Mouse (Mus musculus) MEL-GATA-1-ER (cell line): ENCODE measurements around the gene Cd99l2.
A peak's percentile ranks its signal among the peaks of the same experiment; 100 is the strongest.

Experiments used
- DNase-seq: peaks from one replicate; pipeline ENCODE4 v3.0.0-alpha.2; 2012; ENCODE audit warnings: low read depth; ENCODE audit errors: extremely low read depth

Cd99l2 gene

DNA sequence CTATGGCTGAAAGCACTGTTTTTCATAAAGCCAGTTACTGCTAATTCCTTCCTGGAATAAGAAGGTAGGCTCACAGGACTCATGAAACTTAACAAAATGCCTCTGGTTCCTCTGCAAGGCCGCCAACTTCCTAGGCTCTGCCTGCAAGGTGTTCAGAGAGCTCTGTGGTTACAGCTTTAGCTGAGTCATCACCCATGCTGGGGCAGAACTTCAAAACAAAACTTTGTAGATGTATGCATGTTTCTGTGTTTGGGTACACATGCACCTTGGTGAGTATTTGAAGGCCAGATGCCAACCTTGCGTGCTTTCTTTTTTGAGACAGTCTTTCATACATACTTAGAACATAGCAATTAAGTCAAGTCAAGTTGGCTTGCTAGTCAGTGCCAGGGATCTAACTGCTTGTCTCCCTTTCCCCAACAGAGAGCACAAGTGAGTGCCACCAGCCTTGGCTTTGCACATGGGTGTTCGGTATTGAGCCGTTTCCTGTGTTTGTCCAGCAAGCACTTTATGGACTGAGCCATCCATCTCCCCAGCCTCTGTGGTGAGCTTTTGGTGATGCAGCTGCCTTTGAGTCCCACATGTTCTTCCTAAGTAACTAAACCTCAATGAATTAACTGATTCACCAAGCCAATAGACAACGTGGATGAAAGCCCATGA is 23.9 kb downstream of the Cd99l2 start:
- DNase-seq, result peak; percentile 47

DNA sequence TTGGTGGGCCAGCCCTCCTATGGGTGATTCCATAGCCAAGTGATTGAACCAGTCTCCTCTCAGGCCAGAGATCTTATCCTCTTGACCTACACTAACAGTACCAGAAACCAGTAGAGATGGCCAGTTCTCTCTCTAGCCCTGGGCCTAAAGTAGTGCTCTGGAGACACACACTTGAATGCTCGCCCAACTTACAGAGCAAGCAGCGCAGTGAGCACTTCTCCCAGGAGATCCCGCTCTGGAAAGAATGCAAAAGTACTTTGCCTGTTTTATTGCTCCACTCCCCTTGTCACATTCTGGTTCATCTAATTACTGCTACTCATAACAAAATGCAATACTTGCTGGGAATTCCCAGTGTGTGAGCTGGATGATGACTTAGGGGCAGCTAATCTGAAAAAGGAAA is 25.2 kb downstream of the Cd99l2 start:
- DNase-seq, result no peak

DNA sequence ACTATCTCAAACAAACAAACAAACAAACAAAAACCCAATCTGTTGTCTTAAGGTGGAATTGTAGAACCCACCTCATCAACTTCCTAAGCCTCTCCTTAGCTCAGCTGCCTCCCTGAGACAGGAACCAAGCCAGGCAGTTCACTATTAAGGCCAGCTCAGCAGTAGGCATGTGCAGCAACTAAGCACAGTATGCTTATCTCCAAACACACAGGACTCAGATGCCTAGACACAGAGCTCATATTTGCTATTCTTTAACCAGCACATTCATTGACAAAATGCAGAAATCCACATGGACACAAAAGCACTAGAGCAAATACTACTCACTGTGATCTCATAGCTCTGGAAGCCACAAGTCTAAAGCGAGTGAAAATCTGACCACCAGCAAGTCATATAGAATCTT is 27.2 kb downstream of the Cd99l2 start:
- DNase-seq, result no peak

DNA sequence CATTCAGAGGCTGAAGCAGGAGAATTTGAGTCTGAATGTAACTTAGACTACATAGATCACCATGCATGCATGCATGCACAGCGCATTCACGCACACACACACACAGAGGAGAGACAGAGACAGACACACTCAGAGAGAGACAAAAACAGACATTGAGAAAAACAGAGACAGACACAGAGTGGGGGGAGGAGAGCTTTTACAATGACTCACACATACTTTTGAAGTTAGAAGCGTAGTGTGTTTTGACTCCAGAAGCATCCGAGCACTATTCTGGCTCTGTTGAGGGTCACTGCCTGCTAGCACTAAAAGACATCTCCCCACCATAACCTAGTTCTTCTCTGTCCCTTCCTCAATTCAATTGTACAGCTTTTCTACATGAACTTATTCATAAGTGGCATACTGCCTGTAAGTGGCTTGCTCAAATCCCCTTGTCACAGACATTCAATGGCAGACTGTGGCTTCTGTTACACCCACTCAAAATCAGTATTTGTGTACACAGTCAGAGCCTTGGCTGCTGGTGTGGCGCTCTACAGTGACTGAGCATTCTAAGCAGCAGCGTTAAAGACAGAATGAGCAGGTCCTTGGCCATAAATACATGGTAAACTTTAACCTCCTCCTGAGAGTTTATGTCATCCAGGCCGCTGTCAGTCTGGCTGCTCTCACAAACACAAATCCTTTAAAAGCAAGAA is 28.4 kb downstream of the Cd99l2 start:
- no peak for DNase-seq

DNA sequence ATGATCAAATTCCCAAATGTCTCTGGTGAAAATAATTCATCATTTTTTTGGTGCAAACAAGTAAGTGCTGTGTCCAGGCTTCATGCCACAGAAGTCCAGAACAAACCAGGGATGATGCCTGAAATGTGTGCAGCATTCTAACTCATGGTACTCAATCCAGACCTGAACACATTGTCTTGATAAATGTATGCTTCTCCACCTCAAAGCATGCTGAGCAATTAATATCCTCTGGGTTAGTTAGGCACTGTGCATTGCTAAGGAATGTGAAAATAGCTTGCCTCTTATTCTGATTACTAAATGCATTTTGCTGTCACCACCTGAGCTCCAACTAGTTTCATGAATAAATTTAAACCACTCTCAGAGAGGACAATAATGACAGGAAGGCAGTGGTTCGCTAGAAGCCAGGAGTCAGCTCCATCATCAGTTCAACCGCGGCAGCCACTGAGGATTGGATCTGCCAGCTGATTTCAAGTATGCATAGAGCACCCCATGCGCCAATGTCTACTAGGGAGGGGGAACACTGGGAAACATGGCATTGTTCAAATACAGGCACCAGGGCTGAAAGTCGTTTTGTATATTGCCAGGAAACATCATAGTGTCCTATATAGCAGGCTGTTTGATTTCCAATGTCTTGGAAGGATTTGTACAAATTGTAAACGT is 36.4 kb downstream of the Cd99l2 start:
- no peak for DNase-seq

DNA sequence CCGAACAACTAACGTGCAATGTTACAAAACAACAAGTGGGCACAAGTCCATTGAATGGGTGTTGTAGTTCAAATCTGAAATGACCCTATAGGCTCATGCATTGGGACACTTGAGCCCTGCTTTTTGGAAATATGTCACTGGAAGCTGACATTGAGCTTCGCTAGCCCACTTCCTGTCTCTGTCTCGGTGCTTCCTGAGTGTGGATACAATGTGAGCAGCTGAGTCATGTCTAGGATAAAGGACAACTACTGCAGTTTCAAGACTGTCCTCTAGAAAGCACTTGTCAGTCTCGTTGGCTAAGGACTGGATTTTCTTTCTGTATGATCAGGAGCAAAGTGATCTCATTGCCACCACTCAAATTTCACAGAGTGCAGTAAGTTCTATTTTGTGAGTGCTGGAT is 49.7 kb downstream of the Cd99l2 start:
- no peak for DNase-seq

DNA sequence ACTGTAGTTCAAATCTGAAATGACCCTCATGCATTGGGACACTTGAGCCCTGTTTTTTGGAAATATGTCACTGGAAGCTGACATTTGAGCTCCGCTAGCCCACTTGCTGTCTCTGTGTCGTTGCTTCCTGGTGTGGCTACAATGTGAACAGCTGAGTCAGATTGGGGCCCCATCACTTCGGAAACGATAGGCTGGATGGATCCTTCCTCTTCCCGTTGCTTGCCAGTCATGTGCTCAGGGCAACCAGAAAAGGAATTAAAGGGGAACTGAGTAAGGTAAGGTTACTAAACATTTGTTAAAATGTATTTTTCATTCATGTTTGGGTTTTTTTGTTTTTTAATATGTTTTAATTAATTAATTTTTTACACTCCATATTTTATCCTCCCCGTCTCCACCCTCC is 53.2 kb downstream of the Cd99l2 start:
- no peak for DNase-seq

DNA sequence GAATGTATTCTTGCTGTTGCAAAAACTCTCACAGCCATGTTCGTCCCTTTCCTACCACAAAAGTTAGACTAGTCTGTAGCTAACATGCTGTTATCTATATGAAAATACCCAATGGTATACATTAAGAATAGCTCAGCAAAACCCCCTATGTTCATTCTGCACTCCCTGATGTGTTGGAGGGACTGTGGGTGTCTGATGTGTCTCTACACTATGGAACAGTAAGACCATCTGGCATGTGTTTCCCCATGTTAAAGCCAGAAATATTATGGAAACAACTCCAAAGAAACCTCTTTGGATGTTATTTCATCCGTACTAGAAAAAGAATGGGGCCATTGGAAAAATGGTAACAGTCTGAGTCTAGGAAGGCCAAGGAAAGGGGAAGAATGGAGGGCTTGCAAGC is 57.1 kb downstream of the Cd99l2 start:
- DNase-seq, result no peak

DNA sequence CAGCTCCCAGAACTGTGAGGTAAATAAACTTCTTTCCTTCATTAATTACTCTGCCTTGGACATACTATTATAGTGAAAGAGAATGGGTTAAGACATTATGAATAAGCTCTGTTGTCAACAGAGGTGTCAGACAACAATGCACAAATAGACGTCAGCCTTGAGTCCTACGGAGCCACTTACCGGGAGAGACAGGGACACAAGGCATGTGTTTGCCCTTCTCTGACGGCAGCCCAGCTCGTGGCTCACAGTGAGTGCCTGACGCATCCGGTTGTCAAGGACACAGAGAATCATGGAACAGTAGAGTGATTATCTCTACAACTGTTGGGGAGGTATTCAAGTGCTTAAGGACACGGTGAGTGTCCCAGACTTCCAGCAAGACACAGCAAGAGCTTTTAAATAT is 57.8 kb downstream of the Cd99l2 start:
- DNase-seq, result no peak

DNA sequence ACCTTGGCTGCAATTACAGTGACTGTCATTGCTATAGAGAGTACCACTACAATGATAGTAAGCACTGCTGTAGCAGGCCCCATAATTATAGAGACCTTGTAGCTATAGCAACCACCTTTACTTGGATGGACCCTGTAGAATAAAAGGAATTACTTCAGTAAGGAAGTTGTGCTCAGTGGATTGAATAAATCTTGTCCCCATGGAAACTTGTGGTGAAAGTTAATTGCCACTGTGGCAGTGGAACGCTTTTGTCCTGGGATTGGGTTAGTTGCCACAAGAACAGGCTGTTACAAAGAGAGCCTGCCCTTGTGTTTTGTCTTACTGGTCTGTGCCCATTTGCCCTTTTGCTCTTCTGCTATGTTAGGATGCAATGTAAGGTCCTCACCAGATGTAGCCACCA is 58.2 kb downstream of the Cd99l2 start:
- DNase-seq, result no peak

DNA sequence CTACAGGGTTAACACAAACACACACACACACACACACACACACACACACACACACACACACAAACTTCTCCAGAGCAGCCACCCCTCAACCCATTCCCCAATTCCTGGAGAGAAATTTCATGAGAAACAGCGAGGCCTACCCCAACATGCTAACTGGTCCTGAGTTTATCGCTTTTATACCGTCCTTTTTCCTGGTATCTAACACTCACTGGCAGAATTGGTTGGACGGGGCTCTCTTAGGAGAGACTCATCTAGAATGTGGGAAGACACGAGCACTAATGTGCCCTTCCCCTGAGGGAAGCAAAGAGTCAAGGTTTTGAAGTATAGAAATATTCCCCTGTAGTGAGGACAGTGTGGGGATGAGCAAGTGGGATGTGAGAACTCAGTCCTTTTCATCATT is 61.7 kb downstream of the Cd99l2 start:
- peak; percentile 37 for DNase-seq

DNA sequence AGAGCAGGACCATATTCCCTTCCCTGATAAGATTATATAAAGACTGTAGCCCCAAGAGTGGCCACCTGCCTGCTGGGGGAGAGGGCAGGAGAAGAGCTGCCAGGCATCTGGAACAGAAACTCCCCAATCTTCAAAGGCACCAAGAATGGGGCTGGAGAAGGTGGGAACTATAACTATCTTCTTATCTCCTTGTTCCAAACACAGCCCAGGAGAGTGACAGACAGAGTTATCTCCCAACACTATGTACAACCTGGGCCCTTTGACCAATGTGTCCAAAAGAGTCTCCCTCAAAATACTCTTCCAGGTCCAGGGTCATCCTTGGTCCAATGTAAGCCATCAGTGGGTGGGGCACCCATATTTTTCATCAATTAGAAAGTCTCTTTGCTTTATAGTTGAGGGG is 65.2 kb downstream of the Cd99l2 start:
- no peak for DNase-seq

DNA sequence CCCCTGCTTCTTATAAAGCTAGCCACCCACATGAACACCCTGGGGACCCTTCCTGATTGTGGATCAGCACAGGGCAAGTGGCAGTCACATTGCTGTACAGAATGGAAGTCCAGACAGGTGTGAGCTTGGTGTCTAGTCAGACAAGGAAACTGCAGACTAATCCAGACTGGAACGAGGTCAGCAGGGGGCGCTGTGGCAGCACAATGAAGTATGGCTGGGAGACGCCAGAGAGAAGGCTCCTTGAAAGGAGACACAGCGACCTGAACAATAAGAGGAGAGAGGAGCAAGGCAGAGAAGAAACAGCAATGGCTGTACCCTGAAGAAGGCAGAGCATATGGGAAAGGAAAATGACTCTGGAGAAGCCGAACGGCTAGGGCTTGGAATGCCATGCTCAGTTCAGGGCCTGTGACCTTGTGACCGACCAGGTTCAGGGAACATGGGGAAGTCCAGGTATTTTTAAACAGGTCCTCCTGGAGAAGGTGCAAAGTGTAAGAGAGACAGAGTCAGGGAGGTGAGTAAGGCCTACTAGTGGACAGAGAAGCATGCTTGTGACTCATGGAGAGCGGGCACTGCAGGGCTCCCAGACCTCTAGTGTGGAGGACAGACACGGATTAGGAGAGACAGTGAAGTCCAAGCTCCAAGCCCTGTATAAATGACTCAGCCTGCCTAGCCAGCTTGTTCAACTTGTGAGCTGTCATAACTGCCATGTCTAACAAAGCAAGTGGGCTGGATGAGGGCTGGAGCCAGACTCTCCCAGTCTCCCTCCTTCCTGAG is 66.7 kb downstream of the Cd99l2 start:
- DNase-seq, result peak; percentile 43

DNA sequence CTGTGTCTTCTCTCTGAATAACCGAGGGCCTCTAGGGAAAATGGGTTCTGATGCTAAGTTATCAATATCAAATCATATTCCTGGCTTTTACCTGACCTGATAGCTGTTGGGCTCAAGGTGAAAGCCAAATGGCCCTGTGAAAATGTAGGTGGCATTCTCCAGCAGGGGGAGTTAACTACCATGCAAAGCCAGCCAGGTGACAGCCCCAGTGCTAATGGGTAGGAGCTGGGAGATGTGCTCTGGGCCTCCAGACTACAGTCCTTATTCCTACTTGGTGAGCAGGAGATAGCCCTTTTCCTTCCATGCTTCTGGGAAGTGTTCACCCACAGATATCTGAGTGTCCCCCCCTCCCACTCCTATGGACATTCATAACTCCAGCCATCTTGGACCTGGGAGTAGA is 67.8 kb downstream of the Cd99l2 start:
- DNase-seq, result no peak

DNA sequence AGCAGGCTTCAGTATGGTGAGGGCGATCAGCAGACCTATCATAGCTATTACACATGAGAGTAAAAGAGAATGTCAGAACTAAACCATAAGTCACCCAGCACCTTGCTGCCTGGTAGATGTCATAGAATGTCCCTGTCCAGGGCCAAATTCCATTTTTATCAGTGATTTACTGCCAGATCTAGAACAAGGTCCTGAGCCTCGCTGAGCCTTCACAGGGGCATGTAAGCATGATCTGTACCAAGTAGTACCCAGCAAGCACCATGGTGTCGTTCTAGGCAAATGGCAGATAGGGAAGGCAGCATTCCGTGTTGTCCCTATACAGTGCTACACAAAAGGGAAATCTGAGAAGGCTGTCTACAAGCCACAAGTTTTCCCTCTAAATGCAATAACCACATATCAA is 79.0 kb downstream of the Cd99l2 start:
- DNase-seq, result no peak

DNA sequence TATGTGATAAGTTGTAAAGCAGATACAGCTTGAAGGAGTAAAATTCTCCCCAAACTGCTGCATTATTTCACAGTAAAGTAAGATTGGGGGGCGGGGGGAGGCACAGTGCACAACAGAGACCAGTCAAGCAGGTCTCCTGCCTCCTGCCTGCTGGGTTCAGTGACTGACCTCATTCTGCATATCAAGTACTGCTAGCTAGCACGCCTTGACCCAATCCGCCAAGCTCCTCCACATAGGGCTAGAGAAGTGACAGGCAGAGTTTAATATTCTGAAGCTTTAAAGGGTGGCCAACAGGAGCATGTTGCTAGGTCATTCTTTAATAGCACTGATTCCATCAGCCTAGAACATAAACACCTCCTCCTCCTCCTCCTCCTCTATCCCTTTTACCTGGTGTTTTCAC is 79.9 kb downstream of the Cd99l2 start:
- no peak for DNase-seq

DNA sequence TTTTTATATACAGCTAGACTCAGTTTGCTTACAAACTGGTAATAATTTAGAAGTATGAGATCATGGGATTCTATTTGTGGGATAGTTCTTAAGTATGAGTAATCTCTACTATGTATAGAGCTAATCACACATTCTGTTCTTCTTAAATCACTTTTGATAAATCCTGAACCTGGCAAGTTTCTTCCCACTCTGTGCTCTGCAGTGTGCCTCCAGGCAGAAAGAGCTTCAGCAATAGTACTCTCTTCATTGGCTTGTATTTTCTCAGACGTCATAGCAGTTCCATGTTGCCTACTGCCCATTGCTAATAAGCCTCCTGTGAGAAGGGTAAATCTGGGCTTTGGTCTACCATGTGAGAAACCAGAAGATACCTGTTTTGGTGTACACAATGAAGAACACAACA is 84.3 kb downstream of the Cd99l2 start:
- no peak for DNase-seq

DNA sequence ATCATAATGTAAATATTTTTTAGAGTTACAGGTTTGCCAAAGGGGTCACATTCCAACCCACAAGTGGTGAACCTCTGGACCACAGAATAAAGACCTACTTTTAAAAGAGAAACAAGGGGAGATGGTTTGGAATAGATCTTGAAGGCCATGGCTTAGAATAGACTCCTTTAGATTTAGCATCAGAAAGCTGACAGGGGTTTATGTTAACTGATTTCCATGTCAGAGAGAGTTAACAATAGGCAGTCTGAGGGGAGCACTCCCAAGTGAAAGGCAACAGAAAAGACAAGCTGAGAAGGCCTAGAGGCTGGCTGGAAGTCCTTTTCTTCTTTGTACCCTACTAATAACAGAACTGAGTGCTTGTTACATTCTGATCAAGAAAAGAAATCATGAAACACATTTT is 86.4 kb downstream of the Cd99l2 start:
- DNase-seq, result no peak

DNA sequence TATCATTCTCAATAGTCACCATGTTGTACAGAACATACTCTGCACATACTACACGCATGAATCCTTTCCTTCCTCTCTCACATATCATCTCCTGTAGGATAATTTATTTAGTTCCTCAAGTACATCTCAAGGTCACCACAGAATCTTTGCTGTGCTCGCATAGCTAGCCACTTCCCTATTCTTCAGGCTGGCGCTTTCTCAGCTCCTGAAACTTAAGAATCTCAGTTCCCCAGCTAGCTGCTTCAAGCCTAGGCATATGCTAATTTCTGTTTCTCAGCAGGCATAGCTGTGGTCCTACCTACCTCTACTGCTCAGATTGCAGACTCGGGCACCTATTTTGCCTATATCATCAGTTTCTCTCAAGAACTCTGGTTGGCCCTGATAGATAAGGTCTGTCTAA is 96.3 kb downstream of the Cd99l2 start:
- DNase-seq, result peak; percentile 33

DNA sequence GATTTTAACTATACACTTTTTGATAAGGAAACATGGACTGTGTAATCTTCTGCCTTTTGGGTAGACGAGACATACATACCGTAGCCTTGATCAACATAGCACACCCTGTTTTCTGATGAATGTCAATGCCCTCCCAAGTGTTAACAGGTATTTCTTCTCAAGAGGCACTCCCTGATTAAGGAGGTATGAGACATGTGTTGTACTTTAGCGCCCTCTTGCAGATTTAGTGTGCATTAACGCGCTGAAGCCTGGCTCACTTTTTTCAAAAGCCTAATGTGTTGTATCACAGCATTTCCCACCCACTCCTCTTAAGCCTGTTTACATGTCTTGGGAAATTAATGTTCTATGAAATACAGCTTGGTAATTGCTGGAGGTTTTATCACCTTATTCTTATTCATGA is 111.1 kb downstream of the Cd99l2 start:
- no peak for DNase-seq

DNA sequence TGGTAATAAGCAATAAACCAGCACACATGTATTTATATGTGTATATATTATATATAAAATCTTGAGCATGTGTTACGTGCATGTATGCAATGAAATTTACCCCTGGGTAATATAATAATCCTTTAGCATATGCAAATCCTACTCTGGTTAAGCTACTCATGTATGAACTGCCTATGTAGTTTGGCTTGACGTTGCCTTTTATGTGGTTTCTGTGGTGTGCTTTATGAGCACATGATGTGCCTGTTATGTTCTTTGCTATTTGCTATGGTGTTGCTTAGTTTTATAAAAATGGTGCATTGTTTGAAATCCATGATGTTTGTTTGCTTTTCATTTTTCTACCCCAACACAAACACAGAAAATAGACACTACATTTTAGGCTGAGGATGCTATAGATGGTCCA is 114.2 kb downstream of the Cd99l2 start:
- DNase-seq, result no peak

DNA sequence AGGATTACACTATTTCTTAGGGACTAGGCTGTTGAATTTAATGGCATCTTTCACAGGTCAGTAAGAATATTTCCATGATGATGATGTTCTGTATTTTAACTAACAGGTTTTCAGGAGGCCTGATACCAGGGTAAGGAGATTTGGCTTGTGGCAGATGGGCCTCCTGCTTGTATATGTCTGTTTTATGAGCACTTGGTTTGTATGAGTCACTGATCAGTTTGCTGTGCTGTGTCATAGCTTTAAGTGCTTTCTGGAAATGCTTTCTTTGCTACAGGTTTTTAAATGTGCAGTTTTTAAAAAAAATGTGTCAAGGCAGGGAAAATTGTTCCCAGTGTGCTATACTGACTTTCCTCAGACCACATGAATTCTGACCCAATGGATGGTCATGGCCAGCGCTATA is 115.9 kb downstream of the Cd99l2 start:
- DNase-seq, result no peak
